Mouse (Mus musculus) activated CD4-positive, CD25-positive, alpha-beta regulatory T cell, adult 4 months (primary cell): ENCODE data around the gene Gm17334. TPM values are rescaled to one million over a fixed set of nuclear protein-coding genes. Genes with fewer than 3 reads are reported as not detected.

Experiments
- ATAC-seq: one replicate; pipeline ENCODE4 v1.8.0; 2017
- polyA plus RNA-seq, 2 experiments: library from polyadenylated mRNA; unstranded; fragments of 100-300 nt; shearing (Covaris generic); gene quantifications; one replicate each; pipeline ENCODE4 v1.2.1; 2017

The Gm17334 gene
- 1 to 10 TPM; 4.9 to 6.2 TPM for polyA plus RNA-seq

GRCm38 (mm10) chr11:53773087-53773486, at the start of gene Gm17334:
Gene Gm17334 (minus strand): TSS chr11:53773187.
- no peak for ATAC-seq

GRCm38 (mm10) chr11:53821945-53822338, 49.0 kb upstream of the Gm17334 start:
- no peak for ATAC-seq

GRCm38 (mm10) chr11:53821230-53821944, 48.4 kb upstream of the Gm17334 start:
- ATAC-seq: no peak

- no peak for ATAC-seq
These were observed 47.7 kb upstream of the Gm17334 start for GRCm38 (mm10) chr11:53820516-53821170.

GRCm38 (mm10) chr11:53819511-53819910, 46.5 kb upstream of the Gm17334 start:
- ATAC-seq: no peak

GRCm38 (mm10) chr11:53818794-53819193, 45.8 kb upstream of the Gm17334 start:
- ATAC-seq: no peak

- ATAC-seq: no peak
These were observed 43.9 kb upstream of the Gm17334 start for GRCm38 (mm10) chr11:53816841-53817375.

GRCm38 (mm10) chr11:53814810-53815209, 41.8 kb upstream of the Gm17334 start:
- no peak for ATAC-seq

- ATAC-seq: no peak
These were observed 40.2 kb upstream of the Gm17334 start for GRCm38 (mm10) chr11:53813001-53813868.

- no peak for ATAC-seq
These were observed 38.3 kb upstream of the Gm17334 start for GRCm38 (mm10) chr11:53811312-53811711.

- ATAC-seq: no peak
These were observed 37.8 kb upstream of the Gm17334 start for GRCm38 (mm10) chr11:53810749-53811148.

GRCm38 (mm10) chr11:53810156-53810555, 37.2 kb upstream of the Gm17334 start:
- ATAC-seq: peak; percentile 19

GRCm38 (mm10) chr11:53809354-53809753, 36.4 kb upstream of the Gm17334 start:
- ATAC-seq: no peak

- ATAC-seq: no peak
These were observed 32.8 kb upstream of the Gm17334 start for GRCm38 (mm10) chr11:53805786-53806185.

GRCm38 (mm10) chr11:53804569-53805344, 31.8 kb upstream of the Gm17334 start:
- ATAC-seq: no peak

- ATAC-seq: peak; percentile 18
These were observed 30.5 kb upstream of the Gm17334 start for GRCm38 (mm10) chr11:53803494-53803893.

GRCm38 (mm10) chr11:53803093-53803492, 30.1 kb upstream of the Gm17334 start:
- peak; percentile 74 for ATAC-seq

- no peak for ATAC-seq
These were observed 28.0 kb upstream of the Gm17334 start for GRCm38 (mm10) chr11:53800975-53801374.

- ATAC-seq: no peak
These were observed 27.0 kb upstream of the Gm17334 start for GRCm38 (mm10) chr11:53800036-53800435.

- no peak for ATAC-seq
These were observed 25.2 kb upstream of the Gm17334 start for GRCm38 (mm10) chr11:53798041-53798711.

- no peak for ATAC-seq
These were observed 24.5 kb upstream of the Gm17334 start for GRCm38 (mm10) chr11:53797386-53797920.
